Mouse (Mus musculus): ENCODE measurements around the gene Cidec. TPM values are rescaled to one million over a fixed set of nuclear protein-coding genes. Genes with fewer than 3 reads are reported as not detected.

Gene Cidec
- polyA plus RNA-seq, 1 experiment from 2014 or later, result not detected

DNA sequence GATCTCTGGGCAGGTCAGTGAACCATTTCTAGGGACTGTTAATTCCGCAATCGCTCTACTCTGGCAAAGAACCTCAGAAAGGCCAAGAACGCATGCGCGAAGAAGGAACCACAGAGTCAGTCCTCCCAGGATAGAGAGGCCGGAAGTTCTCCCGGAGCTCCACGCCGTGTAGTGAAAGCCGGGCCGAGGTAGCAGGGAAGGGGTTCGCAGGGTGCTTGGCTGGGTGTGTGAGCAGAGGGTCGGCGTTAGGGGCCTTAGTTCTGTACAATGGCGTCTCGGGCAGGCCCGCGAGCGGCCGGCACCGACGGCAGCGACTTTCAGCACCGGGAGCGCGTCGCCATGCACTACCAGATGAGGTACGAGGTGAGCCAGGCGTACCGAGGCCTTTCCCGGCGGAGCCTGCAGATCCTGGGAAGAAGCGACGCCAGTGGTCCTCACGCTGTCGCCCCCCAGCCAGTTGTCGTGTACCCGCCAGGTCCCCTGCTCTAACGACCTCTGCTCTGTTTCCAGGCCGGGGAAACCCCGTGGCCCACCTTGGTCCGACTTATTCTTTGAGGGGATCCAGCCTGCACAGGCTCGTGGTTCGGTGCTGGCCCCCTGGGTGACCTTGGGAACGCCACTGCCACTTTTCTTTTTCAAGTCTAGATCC is 7.0 kb upstream of the Cidec start, which contains the start of gene Jagn1:
TSS of gene Jagn1 (plus strand) at position 128 of the 649 bp plus-strand sequence.
- Histone ChIP-seq H3K9me3 (replicated peaks) (no peaks in the 10 kb centered on the region), H3K4me3 (replicated peaks) (peak within 1 kb of the TSS; percentile 98), H3K36me3 (peaks cover 22% of the 10 kb centered on the region), H3K27me3 (no peaks in the 10 kb centered on the region), H3K9ac (peak within 1 kb of the TSS; percentile 88), H3K4me1 (peaks cover 28% of the 10 kb centered on the region), H3K27ac (peak within 1 kb of the TSS; percentile 77), H3K4me2 (peak within 1 kb of the TSS; percentile 90)
- ATAC-seq (replicated peaks; ENCODE audit: low FRiP score), result peak; percentile 84
- under 1% methylated on average over 45 of the region's 45 CpGs for WGBS

DNA sequence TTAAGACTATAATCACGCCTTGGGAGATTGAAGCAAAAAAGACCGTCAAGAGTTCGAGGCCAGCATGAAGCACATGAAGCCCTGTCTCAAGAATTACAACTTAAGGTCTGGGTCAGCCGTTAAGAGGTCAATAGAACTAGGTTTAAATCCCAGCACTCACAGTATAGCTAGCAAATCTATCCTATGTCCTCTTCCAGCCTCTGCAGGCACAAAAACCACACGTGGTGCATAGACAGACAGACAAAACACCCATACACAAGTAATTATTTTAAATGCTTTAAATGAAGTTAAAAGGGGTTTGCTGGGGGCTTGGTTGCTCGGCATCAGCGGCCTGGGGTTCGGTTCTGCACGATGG is 6.5 kb upstream of the Cidec start:
- 39% methylated on average over 9 of the region's 9 CpGs for WGBS
- peak overlapping the region; percentile 88 for H3K9ac ChIP-seq
- H3K36me3 ChIP-seq, result peaks cover 17% of the 10 kb centered on the region
- H3K4me1 ChIP-seq, result peaks cover 28% of the 10 kb centered on the region
- no peaks in the 10 kb centered on the region for H3K9me3 ChIP-seq (replicated peaks)
- peak overlapping the region; percentile 90 for H3K4me2 ChIP-seq
- H3K4me3 ChIP-seq (replicated peaks), result peak overlapping the region; percentile 98
- peak; percentile 1; the same call in 1 of the 2 replicates for ATAC-seq (replicated peaks; ENCODE audit: low FRiP score)
- peak overlapping the region; percentile 77 for H3K27ac ChIP-seq
- no peaks in the 10 kb centered on the region for H3K27me3 ChIP-seq

DNA sequence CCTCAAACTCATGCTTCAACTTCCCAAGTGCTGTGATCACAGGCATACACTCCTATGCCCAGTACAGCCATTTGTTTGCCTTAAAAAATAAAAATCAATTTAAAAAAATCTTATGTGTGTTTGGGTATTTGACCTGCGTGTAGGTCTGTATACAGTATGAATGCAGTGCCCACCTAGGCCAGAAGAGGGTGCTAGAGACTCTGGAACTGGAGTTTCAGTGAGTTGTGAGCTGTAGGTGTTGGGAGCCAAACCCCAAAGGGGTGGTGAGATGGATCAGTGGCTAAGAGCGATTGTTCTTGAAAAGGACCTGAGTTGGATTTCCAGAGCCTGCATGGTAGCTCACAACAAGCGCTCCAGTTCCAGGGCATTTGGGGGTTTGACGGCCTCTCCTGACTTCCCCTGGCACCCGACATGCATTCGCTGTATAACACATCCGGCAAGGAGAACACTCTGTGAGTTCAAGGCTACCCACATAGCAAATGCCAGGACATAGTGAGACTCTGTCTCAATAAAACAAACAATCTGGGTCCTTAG is 5.7 kb upstream of the Cidec start:
- Histone ChIP-seq H3K9me3 (replicated peaks) (no peaks in the 10 kb centered on the region), H3K36me3 (peaks cover 9% of the 10 kb centered on the region; the same call in 1 of the 2 replicates), H3K4me1 (peaks cover 28% of the 10 kb centered on the region), H3K9ac (no peak overlapping the region), H3K4me2 (no peak overlapping the region), H3K27me3 (no peaks in the 10 kb centered on the region), H3K27ac (no peak overlapping the region), H3K4me3 (replicated peaks) (no peak overlapping the region)
- ATAC-seq (replicated peaks; ENCODE audit: low FRiP score), result no peak
- 54% methylated on average over 7 of the region's 7 CpGs for WGBS

DNA sequence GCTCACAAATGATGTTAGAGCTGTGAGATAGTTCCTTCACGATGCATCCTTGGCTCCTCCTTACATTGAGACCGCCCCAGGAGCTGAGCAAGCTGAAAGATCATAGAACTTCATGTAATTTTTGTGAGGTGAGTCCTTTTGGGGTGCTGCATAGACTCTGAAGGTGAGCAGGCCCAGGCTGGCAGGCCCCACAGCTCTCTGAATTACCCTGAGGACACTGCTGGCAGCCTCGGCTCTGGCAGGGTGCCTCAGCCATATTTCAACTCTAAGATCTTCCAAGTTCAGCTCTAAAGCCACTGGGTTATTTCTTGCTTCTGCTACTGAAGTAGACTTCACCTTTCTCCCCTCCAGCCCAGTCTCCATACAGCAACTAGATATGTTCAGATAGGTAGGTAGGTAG is 5.1 kb upstream of the Cidec start:
- Histone ChIP-seq H3K27ac (no peak overlapping the region), H3K4me1 (peaks cover 25% of the 10 kb centered on the region), H3K4me3 (replicated peaks) (no peak overlapping the region), H3K9ac (no peak overlapping the region), H3K9me3 (replicated peaks) (no peaks in the 10 kb centered on the region), H3K4me2 (no peak overlapping the region), H3K36me3 (peaks cover 7% of the 10 kb centered on the region; the same call in 1 of the 2 replicates), H3K27me3 (no peaks in the 10 kb centered on the region)
- ATAC-seq (replicated peaks; ENCODE audit: low FRiP score), result no peak
- 86% methylated on average over 3 of the region's 3 CpGs for WGBS

DNA sequence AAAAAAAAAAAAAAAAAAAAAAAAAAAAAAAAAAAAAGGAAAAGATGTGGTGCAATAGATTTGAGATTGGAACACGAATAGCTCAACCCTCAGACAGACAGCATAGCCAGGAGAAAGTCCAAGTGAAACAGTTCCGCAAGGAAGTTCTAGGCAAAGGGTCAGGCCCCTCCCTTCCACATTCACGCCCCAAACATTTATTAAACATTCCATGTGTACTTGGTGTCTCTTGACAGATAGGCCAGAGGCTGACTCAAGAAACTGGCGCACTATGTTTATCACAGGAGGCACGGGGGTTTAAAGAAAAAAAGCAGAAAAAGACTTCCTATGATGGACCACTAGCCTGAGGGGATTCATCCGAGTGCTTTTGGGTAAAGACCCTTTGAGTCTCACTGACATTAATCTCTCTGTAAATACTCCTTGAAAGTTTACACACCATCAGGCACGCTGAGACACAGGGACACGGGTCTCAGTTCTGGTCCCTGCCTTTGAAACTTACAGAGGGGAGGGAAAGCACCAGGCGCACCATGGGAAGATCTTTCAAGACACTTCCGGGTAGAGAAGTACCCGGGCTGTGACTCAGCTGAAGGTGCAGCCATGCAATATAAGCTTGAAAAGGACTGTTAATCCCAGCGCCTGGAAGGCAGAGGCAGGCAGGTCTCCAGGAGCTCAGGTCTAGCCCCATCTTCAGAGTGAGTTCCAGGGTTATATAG is 3.3 kb upstream of the Cidec start:
- Histone ChIP-seq H3K27me3 (no peaks in the 10 kb centered on the region), H3K27ac (no peak overlapping the region), H3K4me3 (replicated peaks) (no peak overlapping the region), H3K9me3 (replicated peaks) (no peaks in the 10 kb centered on the region), H3K4me2 (no peak overlapping the region), H3K9ac (no peak overlapping the region), H3K4me1 (peaks cover 16% of the 10 kb centered on the region), H3K36me3 (no peaks in the 10 kb centered on the region)
- ATAC-seq (replicated peaks; ENCODE audit: low FRiP score), result no peak
- WGBS, result 55% methylated on average over 12 of the region's 12 CpGs

DNA sequence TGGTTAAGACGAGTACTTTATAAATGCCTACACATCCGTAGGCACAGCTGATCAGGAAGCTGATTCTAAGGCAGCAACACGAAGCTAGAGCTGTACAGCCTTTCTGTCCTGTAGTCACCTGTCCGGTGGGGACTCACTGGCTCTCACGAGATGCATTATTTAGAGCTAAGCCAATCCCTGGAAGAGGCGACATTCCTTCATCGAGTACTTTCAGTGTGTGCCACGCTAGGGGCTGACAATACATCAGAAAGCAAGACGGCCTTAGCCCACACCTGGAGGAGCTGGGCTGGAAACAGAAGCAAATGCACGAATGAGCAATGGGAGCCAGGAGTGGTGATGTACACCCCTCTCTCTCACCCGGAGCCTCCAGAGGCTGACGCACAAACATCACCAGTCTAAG is 1.6 kb upstream of the Cidec start:
- WGBS, result 75% methylated on average over 12 of the region's 12 CpGs
- H3K9ac ChIP-seq, result no peak overlapping the region
- no peak overlapping the region for H3K27ac ChIP-seq
- no peaks in the 10 kb centered on the region for H3K36me3 ChIP-seq
- no peak overlapping the region for H3K4me2 ChIP-seq
- H3K27me3 ChIP-seq, result no peaks in the 10 kb centered on the region
- H3K4me3 ChIP-seq (replicated peaks), result no peak overlapping the region
- no peak for ATAC-seq (replicated peaks; ENCODE audit: low FRiP score)
- H3K4me1 ChIP-seq, result peaks cover 6% of the 10 kb centered on the region; the same call in 1 of the 2 replicates
- H3K9me3 ChIP-seq (replicated peaks), result no peaks in the 10 kb centered on the region

DNA sequence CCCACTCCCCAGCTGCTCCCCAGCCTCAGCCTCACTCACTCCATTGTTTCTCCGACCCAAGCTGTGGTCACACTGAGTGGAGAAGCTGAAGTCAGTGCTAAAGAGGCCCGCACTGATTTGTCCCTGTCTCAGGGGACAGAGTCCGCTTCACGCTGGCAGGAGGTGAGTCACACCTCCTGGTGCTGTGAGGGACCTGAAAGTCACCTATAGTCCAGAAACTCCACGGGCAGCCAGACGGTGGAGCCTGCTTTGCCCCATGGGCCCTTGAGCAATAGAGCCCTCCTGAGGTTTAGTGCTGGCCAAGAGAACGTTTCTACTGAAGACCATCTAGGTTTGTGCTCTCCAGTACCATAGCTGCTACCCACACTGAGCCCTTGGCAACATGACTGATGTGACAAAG is 869 bp downstream of the Cidec start:
- H3K27ac ChIP-seq, result no peak overlapping the region

DNA sequence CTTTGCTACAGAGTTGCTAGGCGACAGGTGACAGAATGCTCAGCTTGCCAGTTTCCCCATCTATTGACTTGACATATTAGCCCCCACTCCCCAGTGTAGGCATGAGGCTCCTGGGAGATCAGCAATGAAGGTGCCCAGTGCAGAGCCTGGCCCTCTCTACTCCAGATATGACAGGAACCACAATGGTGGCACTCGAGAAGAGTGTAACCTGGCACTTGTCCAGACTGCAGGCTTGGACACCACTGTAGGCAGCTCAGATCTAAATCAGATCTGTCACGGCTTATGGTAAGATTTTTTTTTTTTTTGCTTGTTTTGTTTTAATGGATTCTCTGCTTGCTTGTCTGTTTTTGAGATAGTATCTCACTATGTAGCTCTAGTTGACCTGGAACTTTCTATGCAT is 1.9 kb downstream of the Cidec start:
- no peaks in the 10 kb centered on the region for H3K36me3 ChIP-seq
- H3K27ac ChIP-seq, result no peak overlapping the region
- no peaks in the 10 kb centered on the region for H3K27me3 ChIP-seq
- H3K4me3 ChIP-seq (replicated peaks), result no peak overlapping the region
- WGBS, result 73% methylated on average over 3 of the region's 3 CpGs
- ATAC-seq (replicated peaks; ENCODE audit: low FRiP score), result no peak
- no peak overlapping the region for H3K9ac ChIP-seq
- 0 out of 2 replicates have a peak, but pooled peaks cover 4% of the 10 kb centered on the region for H3K4me1 ChIP-seq
- H3K9me3 ChIP-seq (replicated peaks), result no peaks in the 10 kb centered on the region
- no peak overlapping the region for H3K4me2 ChIP-seq

More for the DNA sequence above, 869 bp downstream of the Cidec start:
- ATAC-seq (replicated peaks; ENCODE audit: low FRiP score), result no peak
- Histone ChIP-seq H3K4me3 (replicated peaks) (no peak overlapping the region), H3K27me3 (no peaks in the 10 kb centered on the region), H3K4me1 (0 out of 2 replicates have a peak, but pooled peaks cover 4% of the 10 kb centered on the region), H3K36me3 (no peaks in the 10 kb centered on the region), H3K9me3 (replicated peaks) (no peaks in the 10 kb centered on the region), H3K9ac (no peak overlapping the region), H3K4me2 (no peak overlapping the region)
- WGBS, result 71% methylated on average over 7 of the region's 7 CpGs

DNA sequence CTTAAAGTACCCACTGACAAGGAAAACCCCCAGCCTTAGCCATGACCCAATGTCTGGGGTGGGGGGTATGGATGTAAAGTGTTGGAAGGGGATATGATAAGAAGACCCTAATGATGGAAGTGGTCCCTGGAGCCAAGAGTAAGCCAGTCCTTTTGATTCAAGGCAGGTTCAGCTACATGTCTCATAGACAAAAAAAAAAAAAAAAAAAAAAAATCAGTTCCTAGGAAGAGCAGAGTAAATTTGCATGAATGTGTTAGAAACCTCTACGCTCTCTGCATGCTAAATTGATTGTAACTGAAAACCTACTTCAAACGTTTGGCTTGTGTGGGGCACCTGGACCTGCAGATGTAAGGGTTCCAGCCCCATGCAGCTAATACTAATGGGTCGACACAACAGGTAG is 3.8 kb downstream of the Cidec start:
- no peak overlapping the region for H3K4me2 ChIP-seq
- H3K4me1 ChIP-seq, result 0 out of 2 replicates have a peak, but pooled peaks cover 4% of the 10 kb centered on the region
- no peak overlapping the region for H3K9ac ChIP-seq
- 0 out of 2 replicates have a peak overlapping the region, but pooled peaks have one; percentile 5 for H3K27ac ChIP-seq
- no peaks in the 10 kb centered on the region for H3K36me3 ChIP-seq
- ATAC-seq (replicated peaks; ENCODE audit: low FRiP score), result no peak
- no peaks in the 10 kb centered on the region for H3K27me3 ChIP-seq
- no peak overlapping the region for H3K4me3 ChIP-seq (replicated peaks)
- 51% methylated on average over 3 of the region's 3 CpGs for WGBS
- peaks cover 3% of the 10 kb centered on the region; the same call in 1 of the 2 replicates for H3K9me3 ChIP-seq (replicated peaks)

DNA sequence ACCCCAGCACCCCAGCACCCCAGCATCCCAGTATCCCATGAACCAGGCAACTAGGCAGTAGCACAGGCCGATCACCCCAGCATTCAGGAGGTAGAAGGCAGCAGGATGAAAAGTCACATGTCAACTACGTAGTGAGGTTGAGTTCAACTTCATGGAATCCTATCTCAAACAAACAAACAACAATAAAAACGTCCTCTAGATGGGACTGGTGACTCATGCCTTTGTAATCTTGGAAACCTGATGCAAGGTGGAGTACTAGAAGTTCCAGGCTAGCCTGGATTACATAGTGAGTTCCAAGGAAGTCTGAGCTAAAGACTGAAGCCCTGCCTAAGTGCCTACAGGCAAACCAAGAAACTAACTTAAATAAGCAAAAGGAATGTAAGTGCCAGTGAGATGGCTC is 4.7 kb downstream of the Cidec start:
- Histone ChIP-seq H3K4me1 (0 out of 2 replicates have a peak, but pooled peaks cover 4% of the 10 kb centered on the region), H3K4me3 (replicated peaks) (no peak overlapping the region), H3K36me3 (no peaks in the 10 kb centered on the region), H3K9ac (no peak overlapping the region), H3K9me3 (replicated peaks) (peaks cover 3% of the 10 kb centered on the region; the same call in 1 of the 2 replicates), H3K27ac (no peak overlapping the region), H3K27me3 (no peaks in the 10 kb centered on the region), H3K4me2 (no peak overlapping the region)
- ATAC-seq (replicated peaks; ENCODE audit: low FRiP score), result no peak
- 55% methylated on average over 3 of the region's 3 CpGs for WGBS

DNA sequence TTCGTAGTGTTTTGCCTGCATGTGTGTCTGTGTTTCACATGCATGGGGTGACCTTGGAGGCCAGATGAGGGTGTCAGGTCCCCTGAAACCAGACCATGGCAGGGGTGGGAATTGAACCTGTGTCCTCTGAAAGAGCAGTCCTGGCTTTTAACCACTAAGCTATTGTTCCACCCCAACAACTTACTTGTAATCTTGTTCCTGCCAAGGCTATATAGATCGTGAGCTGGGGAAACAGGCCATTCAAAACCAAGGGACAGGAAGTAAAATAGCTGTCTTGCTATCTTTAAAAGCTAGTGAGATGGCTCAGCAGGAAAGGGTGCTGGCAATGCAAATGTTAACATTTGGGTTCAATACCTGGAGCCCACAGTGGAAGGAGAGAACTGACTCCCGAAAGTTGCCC is 5.6 kb downstream of the Cidec start:
- Histone ChIP-seq H3K27ac (no peak overlapping the region), H3K4me2 (no peak overlapping the region), H3K36me3 (no peaks in the 10 kb centered on the region), H3K4me1 (0 out of 2 replicates have a peak, but pooled peaks cover 4% of the 10 kb centered on the region), H3K4me3 (replicated peaks) (no peak overlapping the region), H3K9me3 (replicated peaks) (peaks cover 3% of the 10 kb centered on the region; the same call in 1 of the 2 replicates), H3K27me3 (no peaks in the 10 kb centered on the region), H3K9ac (no peak overlapping the region)
- no peak for ATAC-seq (replicated peaks; ENCODE audit: low FRiP score)
- WGBS, result 75% methylated on average over 3 of the region's 3 CpGs

DNA sequence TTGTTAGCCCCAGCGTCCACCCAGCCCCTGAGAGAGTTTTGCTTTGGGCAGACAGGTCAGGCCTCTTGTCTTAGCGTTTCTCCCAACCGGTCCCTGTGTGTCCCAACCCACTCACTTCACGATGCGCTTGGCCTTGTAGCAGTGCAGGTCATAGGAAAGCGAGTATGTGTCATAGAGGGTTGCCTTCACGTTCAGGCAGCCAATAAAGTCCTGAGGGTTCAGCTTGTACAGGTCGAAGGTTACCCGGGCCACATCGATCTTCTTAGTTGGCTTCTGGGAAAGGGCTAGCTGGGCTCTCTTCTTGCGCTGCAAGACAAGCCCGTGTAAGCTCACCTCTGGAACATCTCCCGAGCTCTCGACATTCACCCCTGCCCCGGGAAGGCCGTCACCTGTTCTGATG is 7.6 kb downstream of the Cidec start:
- Histone ChIP-seq H3K27ac (no peak overlapping the region), H3K4me1 (0 out of 2 replicates have a peak, but pooled peaks cover 4% of the 10 kb centered on the region), H3K4me2 (no peak overlapping the region), H3K36me3 (no peaks in the 10 kb centered on the region), H3K27me3 (no peaks in the 10 kb centered on the region), H3K9me3 (replicated peaks) (peaks cover 3% of the 10 kb centered on the region; the same call in 1 of the 2 replicates), H3K9ac (no peak overlapping the region), H3K4me3 (replicated peaks) (no peak overlapping the region)
- WGBS, result 89% methylated on average over 16 of the region's 16 CpGs
- ATAC-seq (replicated peaks; ENCODE audit: low FRiP score), result no peak

Measured in kidney, embryonic 15.5 days (tissue).